Mouse (Mus musculus) kidney, adult 18-20 months (tissue): Measurements from ENCODE around the gene Gm43518.

Experiments used
- DNase-seq: peaks from one replicate; pipeline ENCODE4 v3.0.0; 2021

Gene Gm43518

DNA sequence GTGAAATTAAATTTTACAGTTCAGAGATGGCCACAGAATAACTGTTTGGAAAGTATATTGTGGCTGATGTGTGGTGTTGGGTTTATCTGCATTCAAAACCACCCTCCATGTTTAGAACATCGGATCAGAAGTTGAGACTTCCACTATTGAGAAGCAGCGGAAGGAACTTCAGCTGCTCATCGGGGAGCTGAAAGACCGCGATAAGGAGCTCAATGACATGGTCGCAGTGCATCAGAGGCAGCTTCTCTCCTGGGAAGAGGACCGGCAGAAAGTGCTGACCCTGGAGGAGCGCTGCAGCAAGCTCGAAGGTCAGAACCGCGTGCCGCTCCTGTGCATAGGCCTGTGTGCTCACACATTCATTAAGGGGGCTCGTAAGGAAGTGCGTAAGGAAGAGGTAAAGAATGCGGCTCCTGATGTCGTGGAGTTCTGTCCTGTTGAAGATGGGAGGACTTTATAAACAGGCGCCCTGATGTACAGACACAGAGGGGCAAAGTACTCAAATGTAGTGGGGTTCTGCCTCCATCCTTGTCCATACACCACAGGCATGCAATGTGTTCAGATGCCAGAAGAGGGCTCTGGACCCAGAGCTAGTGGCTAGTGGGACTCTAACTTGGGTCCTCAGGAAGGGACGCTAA lies 6.9 kb downstream of the Gm43518 start:
- peak; percentile 36 for DNase-seq

DNA sequence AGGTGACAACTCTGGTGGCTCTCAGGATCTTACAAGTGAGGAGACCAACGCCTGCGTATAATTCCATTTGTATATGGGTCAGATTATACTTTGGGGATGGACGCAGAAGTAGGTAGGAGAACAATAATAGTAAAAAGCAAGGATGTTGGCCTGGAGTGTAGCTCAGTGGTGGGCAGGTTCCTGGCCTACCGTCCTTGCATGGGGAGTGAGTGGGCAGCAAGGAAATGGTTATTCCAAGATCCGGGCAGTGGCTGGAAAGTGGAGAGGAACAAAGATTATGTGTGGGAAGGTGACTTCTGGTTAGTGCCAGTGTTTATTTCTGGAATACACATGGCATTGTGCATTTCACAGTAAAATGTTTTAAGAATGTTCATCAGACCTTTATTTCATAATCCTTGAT lies 8.7 kb downstream of the Gm43518 start:
- DNase-seq = no peak

- no peak for DNase-seq
Observed at GRCm38 (mm10) chr5:123938479-123938878, 11.3 kb downstream of the Gm43518 start.

- DNase-seq = no peak
Observed at GRCm38 (mm10) chr5:123946546-123946945, 19.3 kb downstream of the Gm43518 start.

DNA sequence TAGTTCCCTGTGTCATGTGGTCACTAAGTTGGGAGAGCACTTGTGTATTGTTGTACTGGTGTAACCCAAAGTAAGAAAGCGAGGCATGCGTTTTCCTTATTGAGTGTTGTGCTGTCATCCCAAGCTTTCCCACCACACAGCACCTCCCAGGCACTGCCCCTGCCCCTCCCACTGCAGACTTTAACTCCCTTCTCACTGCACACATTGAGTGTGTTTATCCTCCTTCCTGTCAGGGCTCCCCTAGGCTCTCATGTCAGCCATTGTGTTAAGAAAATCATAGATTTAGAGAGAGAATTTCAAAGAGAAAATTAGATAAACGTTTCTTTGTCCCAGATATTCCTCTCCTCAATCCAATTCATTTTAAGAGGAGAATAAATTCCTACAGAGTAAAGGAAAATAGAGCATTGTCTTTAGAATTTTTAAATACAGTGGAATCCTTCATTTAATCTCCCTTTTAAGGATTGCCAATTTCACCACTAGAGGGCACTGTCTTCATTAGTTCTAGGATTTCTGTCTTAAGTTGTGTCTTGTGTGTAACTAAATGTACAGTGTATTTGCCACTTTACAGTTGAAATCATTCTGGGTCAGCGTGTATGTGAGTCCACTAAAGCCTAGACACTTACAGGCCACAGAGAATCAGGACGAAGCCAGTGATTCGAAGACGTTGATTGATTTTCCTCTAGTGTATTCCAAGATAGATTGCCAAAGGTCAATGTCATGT lies 20.0 kb downstream of the Gm43518 start:
- peak; percentile 20 for DNase-seq

GRCm38 (mm10) chr5:123952365-123953045 lies 25.3 kb downstream of the Gm43518 start:
- DNase-seq = no peak

- DNase-seq = no peak
Observed at GRCm38 (mm10) chr5:123957213-123957612, 30.0 kb downstream of the Gm43518 start.

- DNase-seq = no peak
Observed at GRCm38 (mm10) chr5:123959018-123959417, 31.8 kb downstream of the Gm43518 start.

GRCm38 (mm10) chr5:123960129-123960528 lies 32.9 kb downstream of the Gm43518 start:
- no peak for DNase-seq

GRCm38 (mm10) chr5:123961046-123961445 lies 33.8 kb downstream of the Gm43518 start:
- DNase-seq = no peak

DNA sequence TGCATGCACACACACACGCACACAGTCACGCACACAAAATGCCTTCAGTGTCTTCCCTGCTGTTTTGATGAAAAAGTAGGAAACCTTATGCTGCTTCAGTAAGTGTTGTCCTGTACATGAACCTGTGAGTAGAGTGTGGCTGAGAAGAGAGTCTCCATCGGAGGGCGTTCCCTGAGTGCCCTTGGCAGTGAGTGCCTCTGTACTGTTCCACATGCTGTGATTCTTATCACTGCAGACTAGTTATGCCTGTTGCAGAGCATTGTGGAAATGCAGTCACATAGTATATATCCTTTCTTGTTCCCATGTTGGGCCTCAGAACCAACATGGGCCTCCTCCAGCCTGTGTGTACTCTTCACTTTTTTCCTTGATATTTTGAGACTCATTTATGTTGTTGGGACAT lies 37.0 kb downstream of the Gm43518 start:
- no peak for DNase-seq

DNA sequence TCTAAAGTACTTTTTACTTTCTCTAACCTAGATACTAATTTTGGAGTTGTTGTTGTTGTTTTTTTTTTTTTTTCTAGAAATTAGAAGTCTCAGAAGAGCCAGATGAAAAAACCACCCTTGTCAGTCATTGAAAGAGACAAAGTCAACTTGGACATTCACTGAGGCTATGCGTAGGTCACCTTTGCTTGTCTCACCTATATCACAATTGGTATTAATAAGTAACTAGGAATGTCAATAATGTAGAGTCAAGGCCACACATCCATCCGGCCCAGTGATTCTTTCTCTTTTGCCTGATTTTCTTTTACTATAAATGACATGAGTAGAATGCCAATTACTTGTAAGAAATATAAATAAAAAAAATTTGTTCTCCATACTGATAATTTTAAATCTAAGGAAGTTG lies 39.5 kb downstream of the Gm43518 start:
- no peak for DNase-seq

DNA sequence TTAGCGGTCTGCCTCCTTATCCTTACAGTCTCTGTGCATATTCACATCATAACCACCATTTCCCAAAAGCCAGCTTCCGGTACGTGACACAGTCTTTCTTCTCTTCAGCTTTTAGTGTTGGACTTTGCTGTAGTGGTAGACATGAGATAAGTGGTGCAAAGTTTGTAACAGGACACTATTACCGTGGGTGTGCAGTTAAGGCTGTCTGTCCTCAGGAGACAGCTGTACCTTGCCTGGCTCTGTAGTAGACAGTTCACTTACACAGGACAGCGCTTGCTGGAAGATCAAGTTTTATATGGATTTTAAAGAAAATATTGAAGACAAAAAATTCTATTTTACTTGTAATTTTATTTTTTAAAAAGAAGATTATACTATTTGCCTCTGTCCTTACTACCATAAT lies 41.2 kb downstream of the Gm43518 start:
- no peak for DNase-seq

- peak; percentile 58 for DNase-seq
Observed at GRCm38 (mm10) chr5:123969216-123969615, 42.0 kb downstream of the Gm43518 start.

DNA sequence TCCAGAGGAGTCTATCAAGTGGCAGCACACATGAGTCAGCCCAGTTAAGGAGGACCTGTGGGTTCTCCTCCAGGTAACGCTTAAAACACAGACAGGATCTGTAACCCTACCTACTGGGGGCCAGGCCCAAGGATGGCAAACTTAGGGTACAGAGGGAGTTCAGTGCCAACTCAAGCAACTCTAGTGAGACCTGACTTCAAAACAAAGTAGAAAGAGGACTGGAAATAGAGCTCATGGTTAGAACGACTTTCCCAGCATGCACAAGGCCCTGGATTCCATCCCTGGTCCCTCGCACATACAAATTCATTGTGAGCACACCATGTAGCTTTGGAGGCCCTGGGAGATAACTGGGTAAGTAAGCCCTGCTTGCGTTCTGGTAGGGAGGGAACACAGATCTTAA lies 43.4 kb downstream of the Gm43518 start:
- no peak for DNase-seq

DNA sequence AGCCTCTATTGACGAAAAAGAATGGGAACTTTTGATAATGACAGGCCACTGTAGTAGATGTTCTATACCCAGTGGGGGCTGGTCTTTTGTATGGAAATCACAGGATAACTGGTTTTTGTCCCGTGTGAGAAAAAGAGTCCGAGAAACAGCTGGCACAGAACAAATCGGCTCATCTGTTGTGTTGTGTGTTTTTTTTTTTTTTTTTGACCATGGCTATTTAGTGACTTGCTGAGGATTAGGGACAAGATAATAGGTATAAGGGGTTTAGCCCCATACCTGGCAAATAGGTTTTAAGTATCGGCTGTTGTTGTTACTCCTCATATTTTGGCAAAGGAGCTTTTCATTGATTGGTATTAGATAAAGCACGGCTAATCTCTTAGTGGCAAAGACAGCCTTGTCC lies 45.2 kb downstream of the Gm43518 start:
- DNase-seq = no peak

GRCm38 (mm10) chr5:123973299-123974178 lies 46.3 kb downstream of the Gm43518 start, which contains the start of gene Hip1r:
Gene Hip1r, plus strand, starts transcription at chr5:123973628.
- peak; percentile 88 for DNase-seq

- DNase-seq = peak; percentile 55
Observed at GRCm38 (mm10) chr5:123974179-123974485, 46.9 kb downstream of the Gm43518 start.

DNA sequence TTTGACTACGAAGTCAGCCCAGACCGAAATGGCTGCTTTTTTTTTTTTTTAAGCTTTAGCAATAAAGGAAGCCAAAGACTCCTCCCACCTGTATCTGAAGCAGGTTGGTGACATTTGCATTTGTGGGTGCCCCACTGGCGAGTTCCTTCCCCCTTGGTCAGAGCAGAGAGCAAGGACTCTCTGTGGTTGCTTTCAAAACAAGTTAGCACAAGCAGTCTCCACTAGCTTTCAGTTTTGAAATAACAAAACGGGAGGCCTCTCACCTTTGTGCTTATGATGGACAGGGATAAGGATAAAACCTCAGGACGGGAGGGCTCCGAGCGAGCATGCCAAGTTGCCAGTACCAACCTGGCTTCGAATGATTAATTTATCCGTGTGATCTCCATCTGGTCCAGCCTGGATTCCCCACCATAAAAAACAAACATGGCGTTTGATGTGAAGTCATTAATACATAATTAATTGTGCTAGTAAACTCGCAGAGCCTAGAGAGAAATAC lies 47.4 kb downstream of the Gm43518 start:
- DNase-seq = peak; percentile 44

GRCm38 (mm10) chr5:123975668-123976180 lies 48.5 kb downstream of the Gm43518 start:
- DNase-seq = peak; percentile 73

DNA sequence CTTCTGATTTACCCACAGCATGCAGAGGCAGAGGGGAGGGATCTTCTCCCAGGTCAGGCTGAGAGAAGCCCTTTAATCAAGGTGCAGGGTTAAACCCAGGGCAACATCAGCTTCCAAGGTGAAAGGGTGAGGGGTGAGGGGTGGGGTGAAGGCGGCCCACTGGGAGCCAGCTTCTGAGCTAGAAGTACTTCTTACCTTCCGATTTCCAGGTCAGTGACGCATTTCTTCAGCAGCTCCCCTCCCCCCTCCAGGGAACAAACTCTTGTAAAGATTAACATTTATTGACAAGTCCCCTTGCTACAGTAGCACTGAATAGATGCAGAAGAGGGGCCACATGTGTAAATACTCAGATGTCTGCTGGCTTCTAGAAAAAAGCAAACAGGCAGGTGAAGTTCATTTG lies 50.0 kb downstream of the Gm43518 start:
- no peak for DNase-seq

- DNase-seq = no peak
Observed at GRCm38 (mm10) chr5:123978131-123978530, 50.9 kb downstream of the Gm43518 start.
